Mouse (Mus musculus): ENCODE measurements around the gene Sema4g.

DNA sequence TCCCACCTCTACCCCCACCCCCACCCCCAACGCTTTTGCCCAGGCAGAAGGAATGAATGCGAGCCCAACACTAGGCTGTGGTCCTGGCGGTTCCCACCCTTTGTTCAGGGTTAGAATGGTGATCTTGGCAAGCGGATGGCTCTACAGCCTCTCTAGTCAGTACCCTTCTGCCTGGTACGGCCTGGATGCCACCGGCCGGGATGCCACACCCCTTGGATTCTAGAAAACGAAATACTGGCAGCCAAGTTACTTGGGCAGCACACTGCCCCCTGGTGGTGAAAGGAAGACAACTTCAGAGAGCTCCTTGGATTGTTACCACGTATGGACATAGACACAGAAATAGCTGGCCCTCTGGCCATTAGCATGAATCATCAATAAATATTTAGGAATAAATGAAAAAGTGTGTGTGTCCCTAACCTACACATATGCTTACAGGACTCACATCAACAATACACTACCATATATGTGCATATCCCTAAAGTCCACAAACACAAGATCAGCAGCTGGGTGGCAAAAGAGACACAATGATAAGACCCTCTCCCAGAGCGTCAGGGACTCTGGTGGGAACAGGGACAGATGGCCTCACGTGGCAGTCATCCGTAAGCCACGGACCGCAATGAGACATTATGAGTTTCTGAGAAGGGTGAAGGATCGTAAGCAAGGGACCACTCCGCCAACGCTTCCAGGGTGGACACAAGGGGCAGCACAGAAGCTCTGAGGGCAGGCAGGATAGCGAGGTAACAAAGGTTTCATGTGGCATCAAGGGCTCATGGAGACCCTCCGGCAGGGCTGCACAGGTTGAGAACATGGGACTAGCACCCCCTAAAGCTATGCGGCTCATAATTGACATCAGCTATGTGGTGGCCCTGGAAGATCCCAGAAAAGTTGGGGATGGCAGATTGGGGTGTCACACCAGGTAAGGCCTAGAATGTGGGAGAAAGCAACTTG lies 42.1 kb downstream of the Sema4g start:
- peak; percentile 67 for TF ChIP-seq CTCF (IDR thresholded peaks at IDR 0.05; ENCODE audit: low read depth, low read length)
- no peak for TF ChIP-seq POLR2A (IDR thresholded peaks at IDR 0.05; ENCODE audit: insufficient read depth, low read length)
- TF ChIP-seq EP300 (IDR thresholded peaks at IDR 0.05; ENCODE audit: insufficient read depth, low read depth, low read length) = no peak

Data from ES-Bruce4 (cell line).